Comparison of ENCODE assay signal across 8 mouse cellular contexts in genomic region chr5:92503856-92504618, GRCm38 (mm10). TPM values are rescaled to one million over a fixed set of nuclear protein-coding genes. Genes with fewer than 3 reads are reported as not detected.
DNase-seq lines count a peak whose midpoint lies in the region; ATAC-seq and TF ChIP-seq lines count a peak whose summit lies in the region.

No protein-coding gene starts in this region.

- H3K4me3 ChIP-seq in lung, embryonic 14.5 days (ENCODE audit: low read depth, low read length) = peak overlapping the region; percentile 88
- H3K4me3 ChIP-seq in cortical plate, adult 2 months (ENCODE audit: insufficient read depth, low read length) = peak overlapping the region; percentile 90
- H3K4me3 ChIP-seq in intestine, embryonic 16.5 days (ENCODE audit: low read length) = peak overlapping the region; percentile 97
- peak overlapping the region; percentile 69 for H3K4me3 ChIP-seq in neural tube, embryonic 13.5 days

- H3K36me3 ChIP-seq in lung, embryonic 14.5 days (ENCODE audit: insufficient read depth) = no peaks in the 10 kb centered on the region
- H3K36me3 ChIP-seq in intestine, embryonic 16.5 days (ENCODE audit: control insufficient read depth, insufficient read depth, low read length) = no peaks in the 10 kb centered on the region
- no peaks in the 10 kb centered on the region for H3K36me3 ChIP-seq in neural tube, embryonic 13.5 days

- H3K27ac ChIP-seq in lung, embryonic 14.5 days (ENCODE audit: low read depth) = no peak overlapping the region
- peak overlapping the region; percentile 95; the same call in 1 of the 2 replicates for H3K27ac ChIP-seq in cortical plate, adult 2 months (ENCODE audit: insufficient read depth, low read length)
- H3K27ac ChIP-seq in intestine, embryonic 16.5 days (ENCODE audit: low read length) = 0 out of 2 replicates have a peak overlapping the region, but pooled peaks have one; percentile 99
- H3K27ac ChIP-seq in neural tube, embryonic 13.5 days (replicated peaks) = peak overlapping the region; percentile 99

- no peaks in the 10 kb centered on the region for H3K9me3 ChIP-seq in lung, embryonic 14.5 days (ENCODE audit: low read depth, low read length)
- H3K9me3 ChIP-seq in intestine, embryonic 16.5 days (ENCODE audit: control insufficient read depth, low read length) = no peaks in the 10 kb centered on the region
- no peaks in the 10 kb centered on the region for H3K9me3 ChIP-seq in neural tube, embryonic 13.5 days

- no peak for DNase-seq in lung, embryonic 14.5 days
- DNase-seq in lung, postnatal 4 days = no peak
- DNase-seq in urinary bladder, adult 18-20 months (ENCODE audit: low spot score in 2 of 2) = no peak
- no peak for DNase-seq in embryo, embryonic 10.5 days (ENCODE audit: low spot score)
- no peak for DNase-seq in right cerebral cortex, postnatal 10 days (ENCODE audit: low spot score in 2 of 2)

- no peaks in the 10 kb centered on the region for H3K27me3 ChIP-seq in lung, embryonic 14.5 days (ENCODE audit: insufficient read depth, low read length)
- no peaks in the 10 kb centered on the region for H3K27me3 ChIP-seq in intestine, embryonic 16.5 days (replicated peaks; ENCODE audit: control insufficient read depth, insufficient read depth, low read length)
- no peaks in the 10 kb centered on the region for H3K27me3 ChIP-seq in neural tube, embryonic 13.5 days

- peaks cover 12% of the 10 kb centered on the region for H3K4me1 ChIP-seq in lung, embryonic 14.5 days (ENCODE audit: insufficient read depth)
- peaks cover 13% of the 10 kb centered on the region for H3K4me1 ChIP-seq in cortical plate, adult 2 months (ENCODE audit: control insufficient read depth, insufficient read depth, low read length)
- H3K4me1 ChIP-seq in intestine, embryonic 16.5 days (ENCODE audit: control insufficient read depth, insufficient read depth, low read length) = peaks cover 29% of the 10 kb centered on the region
- H3K4me1 ChIP-seq in neural tube, embryonic 13.5 days (replicated peaks) = peaks cover 56% of the 10 kb centered on the region

- no peak for TF ChIP-seq CTCF in lung, embryonic 14.5 days (IDR thresholded peaks at IDR 0.05; ENCODE audit: low read depth)
- no peak for TF ChIP-seq CTCF in cortical plate, adult 2 months (IDR thresholded peaks at IDR 0.05; ENCODE audit: extremely low read depth, insufficient read depth, low read length)

- no peak for TF ChIP-seq POLR2A in cortical plate, adult 2 months (IDR thresholded peaks at IDR 0.05; ENCODE audit: extremely low read depth, insufficient read depth, low read length)

- peak overlapping the region; percentile 78 for H3K4me2 ChIP-seq in lung, embryonic 14.5 days
- H3K4me2 ChIP-seq in intestine, embryonic 16.5 days (ENCODE audit: low read depth, low read length) = peak overlapping the region; percentile 75
- H3K4me2 ChIP-seq in neural tube, embryonic 13.5 days = peak overlapping the region; percentile 84

- 36% methylated on average over 7 of the region's 7 CpGs for WGBS in lung, embryonic 14.5 days
- 36% methylated on average over 7 of the region's 7 CpGs for WGBS in intestine, embryonic 16.5 days
- 19% methylated on average over 7 of the region's 7 CpGs for WGBS in neural tube, embryonic 13.5 days

- no peak for ATAC-seq in lung, embryonic 14.5 days (ENCODE audit: insufficient read depth)
- no peak for ATAC-seq in intestine, embryonic 16.5 days
- no peak for ATAC-seq in neural tube, embryonic 13.5 days (ENCODE audit: low read depth)

- peak overlapping the region; percentile 88 for H3K9ac ChIP-seq in lung, embryonic 14.5 days
- H3K9ac ChIP-seq in intestine, embryonic 16.5 days (ENCODE audit: low read depth, low read length) = peak overlapping the region; percentile 95
- H3K9ac ChIP-seq in neural tube, embryonic 13.5 days = peak overlapping the region; percentile 98

RNA-seq across cellular contexts. Expression of gene Scarb2, which starts 2.6 kb away (rescaled TPM):
- polyA plus RNA-seq in lung, embryonic 14.5 days (2014; fragmentation: Nextera tagmentation; extraction: Ambion mirVana) = 9.5 and 10.7 TPM in 2 replicates
- polyA plus RNA-seq in cortical plate, adult 2 months (2012; rRNA removed) = 63.7 and 66.4 TPM in 2 replicates
- polyA plus RNA-seq in intestine, embryonic 16.5 days (2015; fragmentation: Nextera tagmentation; extraction: Ambion mirVana) = 12.9 and 13.5 TPM in 2 replicates
- polyA plus RNA-seq in neural tube, embryonic 13.5 days (2015; fragmentation: Nextera tagmentation; extraction: Ambion mirVana) = 18.8 and 18.9 TPM in 2 replicates

RNA-seq across cellular contexts. Expression of gene Fam47e, which starts 50.8 kb away (rescaled TPM):
- polyA plus RNA-seq in lung, embryonic 14.5 days (2014; fragmentation: Nextera tagmentation; extraction: Ambion mirVana) = 0.18 TPM in 1 of 2 replicates, not detected in the other
- polyA plus RNA-seq in cortical plate, adult 2 months (2012; rRNA removed) = 0.53 and 0.84 TPM in 2 replicates
- polyA plus RNA-seq in intestine, embryonic 16.5 days (2015; fragmentation: Nextera tagmentation; extraction: Ambion mirVana) = 0.18 and 0.29 TPM in 2 replicates
- polyA plus RNA-seq in neural tube, embryonic 13.5 days (2015; fragmentation: Nextera tagmentation; extraction: Ambion mirVana) = 0.59 TPM in 1 of 2 replicates, not detected in the other
